Comparison of ENCODE assay signal across 16 mouse cellular contexts in genomic region chr1:36241903-36242429, GRCm38 (mm10). TPM values are rescaled to one million over a fixed set of nuclear protein-coding genes. Genes with fewer than 3 reads are reported as not detected.
A peak's percentile ranks its signal among the peaks of the same experiment; 100 is the strongest.
DNase-seq lines count a peak whose midpoint lies in the region; ATAC-seq and TF ChIP-seq lines count a peak whose summit lies in the region.
"Had no signal": no experiment of that assay in that cellular context is flagged by ENCODE, and none has a peak within 500 bp of the region (broad histone marks: within the 10 kb centered on the region; RNA-seq: fewer than 3 reads in every experiment).

No protein-coding gene starts in this region.

- in situ Hi-C loops in CH12.LX (cut with MboI; ENCODE audit: low pct_ligation_motif_present, low pct_unique_long_range_greater_than_20kb, low sequenced_read_pairs): no loop called here

- H3K27me3 ChIP-seq in kidney, embryonic 15.5 days: no peaks in the 10 kb centered on the region
- no peaks in the 10 kb centered on the region for H3K27me3 ChIP-seq in kidney, adult 2 months (replicated peaks; ENCODE audit: control insufficient read depth, insufficient read depth, low read length)
- H3K27me3 ChIP-seq in CH12.LX (replicated peaks): no peaks in the 10 kb centered on the region
- H3K27me3 ChIP-seq in liver, embryonic 14.5 days (ENCODE audit: control insufficient read depth, insufficient read depth, low read length): no peaks in the 10 kb centered on the region
- H3K27me3 ChIP-seq: hindbrain, embryonic 15.5 days; midbrain, embryonic 12.5 days had no signal

- TF ChIP-seq RAD21 in CH12.LX (IDR thresholded peaks at IDR 0.05; ENCODE audit: low read depth, low read length): no peak

- H3K9ac ChIP-seq in kidney, embryonic 15.5 days: no peak overlapping the region
- H3K9ac ChIP-seq in CH12.LX (ENCODE audit: insufficient read depth, low read depth): peak overlapping the region; percentile 51; the same call in 1 of the 2 replicates
- H3K9ac ChIP-seq in liver, embryonic 14.5 days (replicated peaks): no peak overlapping the region
- H3K9ac ChIP-seq: hindbrain, embryonic 15.5 days; midbrain, embryonic 12.5 days had no signal

- no peak overlapping the region for H3K27ac ChIP-seq in kidney, embryonic 15.5 days
- H3K27ac ChIP-seq in kidney, adult 2 months (ENCODE audit: insufficient read depth, low read depth, low read length): no peak overlapping the region
- no peak overlapping the region for H3K27ac ChIP-seq in CH12.LX (ENCODE audit: insufficient read depth, low read depth)
- H3K27ac ChIP-seq in liver, embryonic 14.5 days: no peak overlapping the region
- H3K27ac ChIP-seq: hindbrain, embryonic 15.5 days; midbrain, embryonic 12.5 days had no signal

- H3K79me2 ChIP-seq in CH12.LX (replicated peaks; ENCODE audit: control insufficient read depth, extremely low read depth, insufficient read depth, poor library complexity, severe bottlenecking): peaks cover 58% of the 10 kb centered on the region

- no peak for DNase-seq in kidney, adult 2 months
- peak; percentile 72 for DNase-seq in A20 (ENCODE audit: low read depth, low spot score)
- DNase-seq in CH12.LX (ENCODE audit: extremely low read depth): no peak
- no peak for DNase-seq in liver, embryonic 14.5 days (ENCODE audit: low read depth in 3 of 3, low spot score in 3 of 3)
- no peak for DNase-seq in urinary bladder, adult 18-20 months (ENCODE audit: low spot score in 2 of 2)
- no peak for DNase-seq in retina, postnatal 1 day
- DNase-seq: adrenal gland, postnatal 36 days; cerebellum, postnatal 14 days; gastrocnemius, postnatal 10 days; kidney, postnatal 10 days; layer of hippocampus, adult 9-11 months; lung, postnatal 14 days; spleen, adult 18-20 months had no signal

- TF ChIP-seq CTCF in kidney, adult 2 months (conservative IDR thresholded peaks at IDR 0.05; ENCODE audit: insufficient read depth, insufficient read length, low read depth, low read length): no peak
- no peak for TF ChIP-seq CTCF in CH12.LX (conservative IDR thresholded peaks at IDR 0.05 in 1 of 2, IDR thresholded peaks at IDR 0.05 in 1 of 2; ENCODE audit: low read depth in 2 of 2, low read length in 2 of 2)
- no peak for TF ChIP-seq CTCF in liver, embryonic 14.5 days (IDR thresholded peaks at IDR 0.05; ENCODE audit: low read depth)

- no peak for TF ChIP-seq EP300 in CH12.LX (IDR thresholded peaks at IDR 0.05; ENCODE audit: low read length)
- TF ChIP-seq EP300 in liver, embryonic 14.5 days (IDR thresholded peaks at IDR 0.05; ENCODE audit: low read depth): no peak

- no peak for TF ChIP-seq POLR2A in kidney, adult 2 months (IDR thresholded peaks at IDR 0.05; ENCODE audit: low read depth, low read length)
- TF ChIP-seq POLR2A in CH12.LX (IDR thresholded peaks at IDR 0.05; ENCODE audit: low read depth, low read length): no peak

- H3K4me1 ChIP-seq in kidney, embryonic 15.5 days: peaks cover 21% of the 10 kb centered on the region
- peaks cover 11% of the 10 kb centered on the region for H3K4me1 ChIP-seq in kidney, adult 2 months (ENCODE audit: control insufficient read depth, insufficient read depth, low read length)
- H3K4me1 ChIP-seq in CH12.LX (ENCODE audit: control insufficient read depth in 1 of 2, insufficient read depth in 2 of 2): peaks cover 17 to 55% of the 10 kb centered on the region in 2 experiments
- peaks cover 5 to 11% of the 10 kb centered on the region in 2 experiments for H3K4me1 ChIP-seq in liver, embryonic 14.5 days (replicated peaks; ENCODE audit: control insufficient read depth in 2 of 2, insufficient read depth in 2 of 2, low read length in 1 of 2)

- H3K4me3 ChIP-seq in kidney, embryonic 15.5 days (replicated peaks): no peak overlapping the region
- H3K4me3 ChIP-seq in kidney, adult 2 months (ENCODE audit: insufficient read depth, low read depth, low read length): no peak overlapping the region
- H3K4me3 ChIP-seq in CH12.LX (replicated peaks in 1 of 3; ENCODE audit: low read depth in 2 of 3, low read length in 2 of 3, poor library complexity in 1 of 3): peak overlapping the region in 2 of 3 experiments; percentile 35 to 95
- H3K4me3 ChIP-seq in liver, embryonic 14.5 days (ENCODE audit: insufficient read depth in 1 of 2, low read depth in 2 of 2, low read length in 2 of 2): no peak overlapping the region

- H3K36me3 ChIP-seq in kidney, embryonic 15.5 days: no peaks in the 10 kb centered on the region
- no peaks in the 10 kb centered on the region for H3K36me3 ChIP-seq in kidney, adult 2 months (ENCODE audit: control insufficient read depth, insufficient read depth, low read length)
- peaks cover 0 to 25% of the 10 kb centered on the region in 2 experiments for H3K36me3 ChIP-seq in CH12.LX (replicated peaks in 1 of 2; ENCODE audit: control insufficient read depth in 1 of 2, insufficient read depth in 1 of 2, low read length in 1 of 2)
- H3K36me3 ChIP-seq in liver, embryonic 14.5 days (replicated peaks; ENCODE audit: control insufficient read depth, insufficient read depth, low read depth): no peaks in the 10 kb centered on the region
- H3K36me3 ChIP-seq: hindbrain, embryonic 15.5 days; midbrain, embryonic 12.5 days had no signal

- 71% methylated on average over 15 of the region's 15 CpGs for WGBS in kidney, embryonic 15.5 days
- 51% methylated on average over 15 of the region's 15 CpGs for WGBS in kidney, adult 2 months
- WGBS in liver, embryonic 14.5 days (ENCODE audit: insufficient replicate concordance): 85% methylated on average over 15 of the region's 15 CpGs

- no peaks in the 10 kb centered on the region for H3K9me3 ChIP-seq in kidney, embryonic 15.5 days (replicated peaks)
- no peaks in the 10 kb centered on the region for H3K9me3 ChIP-seq in CH12.LX (replicated peaks; ENCODE audit: low read length)
- H3K9me3 ChIP-seq in liver, embryonic 14.5 days (ENCODE audit: control insufficient read depth, low read length): no peaks in the 10 kb centered on the region
- H3K9me3 ChIP-seq: hindbrain, embryonic 15.5 days; midbrain, embryonic 12.5 days had no signal

- dilution Hi-C loops in CH12.LX (cut with MboI; ENCODE audit: extremely low pct_ligation_motif_present, extremely low pct_unique_long_range_greater_than_20kb, low sequenced_read_pairs): no loop called here

- peak overlapping the region; percentile 71; the same call in 1 of the 2 replicates for H3K4me2 ChIP-seq in kidney, embryonic 15.5 days
- H3K4me2 ChIP-seq in CH12.LX (ENCODE audit: insufficient read depth, low read depth, poor library complexity, severe bottlenecking): peak overlapping the region; percentile 89
- peak overlapping the region; percentile 94; the same call in 1 of the 2 replicates for H3K4me2 ChIP-seq in liver, embryonic 14.5 days (ENCODE audit: low read depth)

- ATAC-seq in kidney, embryonic 15.5 days (replicated peaks; ENCODE audit: low FRiP score): no peak
- no peak for ATAC-seq in liver, embryonic 14.5 days (ENCODE audit: insufficient read depth)

TF ChIP-seq in CH12.LX, 34 proteins besides CTCF, POLR2A, EP300 and RAD21:
- no peak for TF ChIP-seq MAZ (IDR thresholded peaks at IDR 0.05; ENCODE audit: low read depth, low read length)
- TF ChIP-seq MXI1 (IDR thresholded peaks at IDR 0.05; ENCODE audit: low read depth, low read length): no peak
- TF ChIP-seq POLR2AphosphoS2 (IDR thresholded peaks at IDR 0.05; ENCODE audit: low read depth, low read length): no peak
- no peak for TF ChIP-seq USF1 (IDR thresholded peaks at IDR 0.05; ENCODE audit: low read depth, low read length)
- TF ChIP-seq BHLHE40 (IDR thresholded peaks at IDR 0.05; ENCODE audit: low read depth, low read length): peak; percentile 86
- TF ChIP-seq MAX (IDR thresholded peaks at IDR 0.05; ENCODE audit: low read length): no peak
- no peak for TF ChIP-seq ETS1 (conservative IDR thresholded peaks at IDR 0.05; ENCODE audit: low read depth, low read length)
- no peak for TF ChIP-seq ZNF384 (IDR thresholded peaks at IDR 0.05; ENCODE audit: low read depth, low read length)
TF ChIP-seq in CH12.LX: peak in this region for 1.

RNA-seq across cellular contexts. Expression of gene Uggt1, which starts 2.6 kb away (rescaled TPM):
- 56.1 and 59.9 TPM in 2 replicates for polyA plus RNA-seq in kidney, embryonic 15.5 days (2015; fragmentation: Nextera tagmentation; extraction: Ambion mirVana)
- 12.6 and 15.3 TPM in 2 replicates for polyA plus RNA-seq in kidney, adult 2 months (2012; rRNA removed)
- total RNA-seq in CH12.LX (2012; rRNA removed) (41.2 and 47.9 TPM in 2 replicates), CH12.LX (2014; rRNA removed) (35.3 and 39.8 TPM in 2 replicates)
- polyA plus RNA-seq in CH12.LX (2012; ENCODE audit: insufficient read length, low read depth): 38.6 and 39.5 TPM in 2 replicates
- 4.6 and 5.8 TPM in 2 replicates for polyA plus RNA-seq in liver, embryonic 14.5 days (2012; rRNA removed)
- 22.6 and 25.5 TPM in 2 replicates for polyA plus RNA-seq in liver, embryonic 14.5 days (2014; fragmentation: Nextera tagmentation; extraction: Ambion mirVana)

RNA-seq across cellular contexts. Expression of gene Neurl3, which starts 32.5 kb away (rescaled TPM):
- 16.6 and 17.7 TPM in 2 replicates for polyA plus RNA-seq in kidney, embryonic 15.5 days (2015; fragmentation: Nextera tagmentation; extraction: Ambion mirVana)
- polyA plus RNA-seq in kidney, adult 2 months (2012; rRNA removed): 7.4 and 9.9 TPM in 2 replicates
- total RNA-seq in CH12.LX (2012; rRNA removed): 0.08 TPM in 1 of 2 replicates, not detected in the other
- 0.08 TPM in 1 of 2 replicates, not detected in the other for total RNA-seq in CH12.LX (2014; rRNA removed)
- 0.09 and 0.10 TPM in 2 replicates for polyA plus RNA-seq in CH12.LX (2012; ENCODE audit: insufficient read length, low read depth)
- polyA plus RNA-seq in liver, embryonic 14.5 days (2012; rRNA removed): 2.0 and 2.6 TPM in 2 replicates
- polyA plus RNA-seq in liver, embryonic 14.5 days (2014; fragmentation: Nextera tagmentation; extraction: Ambion mirVana): 1.5 and 1.9 TPM in 2 replicates

Comparison
In these comparisons a context has a peak if more than half of its experiments do, and no peak if none do; other contexts are left out.
1. H3K4me3 ChIP-seq: peak in CH12.LX (2 of 3); none in kidney, embryonic 15.5 days (single experiment), kidney, adult 2 months (single experiment) and liver, embryonic 14.5 days (0 of 2).
2. Peak in every context shown above with its lines, with median percentiles within 50 percentile points of each other: H3K4me2 ChIP-seq.